Mouse (Mus musculus): ENCODE results near the gene Gm13277. TPM values are rescaled to one million over a fixed set of nuclear protein-coding genes. Genes with fewer than 3 reads are reported as not detected.
A peak's percentile ranks its signal among the peaks of the same experiment; 100 is the strongest.
"Not testable (repeated sequence)": the region's sequence is repeated elsewhere in the genome, so short reads cannot be mapped to it uniquely, and the experiment has no call there.

Gene Gm13277
- polyA plus RNA-seq, 1 experiment from 2014 or later: not detected

GRCm38 (mm10) chr4:88761776-88762175 lies 26.7 kb upstream of the Gm13277 start:
- not testable (repeated sequence) for H3K9me3 ChIP-seq (ENCODE audit: control insufficient read depth); H3K4me2 ChIP-seq (replicated peaks; ENCODE audit: low read depth); ATAC-seq; H3K9ac ChIP-seq (ENCODE audit: low read depth, low read length); H3K36me3 ChIP-seq (ENCODE audit: control insufficient read depth, insufficient read depth); H3K27ac ChIP-seq (ENCODE audit: low read depth, low read length); H3K27me3 ChIP-seq (replicated peaks; ENCODE audit: control insufficient read depth, insufficient read depth, low read length); H3K4me1 ChIP-seq (replicated peaks; ENCODE audit: control insufficient read depth, insufficient read depth, low read length); H3K4me3 ChIP-seq (ENCODE audit: low read depth, low read length)
- WGBS: 68% methylated on average over 6 of the region's 8 CpGs
- 0 out of 2 replicates have a peak, but pooled peaks have one; percentile 3 for TF ChIP-seq CTCF (IDR thresholded peaks at IDR 0.05; ENCODE audit: low read depth)

GRCm38 (mm10) chr4:88762341-88762740 lies 26.1 kb upstream of the Gm13277 start:
- H3K36me3 ChIP-seq (ENCODE audit: control insufficient read depth, insufficient read depth); ATAC-seq; H3K9ac ChIP-seq (ENCODE audit: low read depth, low read length); H3K4me2 ChIP-seq (replicated peaks; ENCODE audit: low read depth); H3K4me3 ChIP-seq (ENCODE audit: low read depth, low read length); H3K27me3 ChIP-seq (replicated peaks; ENCODE audit: control insufficient read depth, insufficient read depth, low read length); H3K27ac ChIP-seq (ENCODE audit: low read depth, low read length); H3K4me1 ChIP-seq (replicated peaks; ENCODE audit: control insufficient read depth, insufficient read depth, low read length); H3K9me3 ChIP-seq (ENCODE audit: control insufficient read depth): not testable (repeated sequence)
- 63% methylated on average over 8 of the region's 9 CpGs for WGBS

GRCm38 (mm10) chr4:88763384-88764018 lies 24.9 kb upstream of the Gm13277 start:
- TF ChIP-seq CTCF (IDR thresholded peaks at IDR 0.05; ENCODE audit: low read depth): peak; percentile 75
- not testable (repeated sequence) for H3K27me3 ChIP-seq (replicated peaks; ENCODE audit: control insufficient read depth, insufficient read depth, low read length); H3K4me1 ChIP-seq (replicated peaks; ENCODE audit: control insufficient read depth, insufficient read depth, low read length); H3K27ac ChIP-seq (ENCODE audit: low read depth, low read length); H3K9me3 ChIP-seq (ENCODE audit: control insufficient read depth); H3K9ac ChIP-seq (ENCODE audit: low read depth, low read length); H3K36me3 ChIP-seq (ENCODE audit: control insufficient read depth, insufficient read depth); ATAC-seq
- Histone ChIP-seq H3K4me3 (ENCODE audit: low read depth, low read length) (peak overlapping the region; percentile 23; the same call in 1 of the 2 replicates), H3K4me2 (replicated peaks; ENCODE audit: low read depth) (peak overlapping the region; percentile 57)
- WGBS: 2% methylated on average over 25 of the region's 42 CpGs

- H3K4me3 ChIP-seq (ENCODE audit: low read depth, low read length); H3K9ac ChIP-seq (ENCODE audit: low read depth, low read length); ATAC-seq; H3K4me1 ChIP-seq (replicated peaks; ENCODE audit: control insufficient read depth, insufficient read depth, low read length); H3K27ac ChIP-seq (ENCODE audit: low read depth, low read length); H3K4me2 ChIP-seq (replicated peaks; ENCODE audit: low read depth); H3K36me3 ChIP-seq (ENCODE audit: control insufficient read depth, insufficient read depth); H3K27me3 ChIP-seq (replicated peaks; ENCODE audit: control insufficient read depth, insufficient read depth, low read length); H3K9me3 ChIP-seq (ENCODE audit: control insufficient read depth): not testable (repeated sequence)
- WGBS: no CpG with 5 or more reads among the region's 32 CpGs
Measured at GRCm38 (mm10) chr4:88773534-88773933, 14.9 kb upstream of the Gm13277 start, which contains the start of gene Gm13290. Gene Gm13290 (plus strand): TSS chr4:88773834.

GRCm38 (mm10) chr4:88776622-88777021 lies 11.8 kb upstream of the Gm13277 start, which contains the start of gene Gm13289:
Gene Gm13289 (plus strand): TSS chr4:88776922.
- H3K4me3 ChIP-seq (ENCODE audit: low read depth, low read length); H3K4me1 ChIP-seq (replicated peaks; ENCODE audit: control insufficient read depth, insufficient read depth, low read length); H3K27ac ChIP-seq (ENCODE audit: low read depth, low read length); ATAC-seq; H3K27me3 ChIP-seq (replicated peaks; ENCODE audit: control insufficient read depth, insufficient read depth, low read length); H3K9me3 ChIP-seq (ENCODE audit: control insufficient read depth); H3K9ac ChIP-seq (ENCODE audit: low read depth, low read length); H3K36me3 ChIP-seq (ENCODE audit: control insufficient read depth, insufficient read depth); H3K4me2 ChIP-seq (replicated peaks; ENCODE audit: low read depth): not testable (repeated sequence)
- WGBS: no CpG with 5 or more reads among the region's 29 CpGs

- not testable (repeated sequence) for H3K36me3 ChIP-seq (ENCODE audit: control insufficient read depth, insufficient read depth); ATAC-seq; H3K4me3 ChIP-seq (ENCODE audit: low read depth, low read length); H3K4me1 ChIP-seq (replicated peaks; ENCODE audit: control insufficient read depth, insufficient read depth, low read length); H3K27ac ChIP-seq (ENCODE audit: low read depth, low read length); H3K9me3 ChIP-seq (ENCODE audit: control insufficient read depth); H3K27me3 ChIP-seq (replicated peaks; ENCODE audit: control insufficient read depth, insufficient read depth, low read length); H3K4me2 ChIP-seq (replicated peaks; ENCODE audit: low read depth); H3K9ac ChIP-seq (ENCODE audit: low read depth, low read length)
- no CpG with 5 or more reads among the region's 29 CpGs for WGBS
Measured at GRCm38 (mm10) chr4:88779550-88779949, 8.9 kb upstream of the Gm13277 start, which contains the start of gene Gm13272. Gene Gm13272 (plus strand): TSS chr4:88779850.

- not testable (repeated sequence) for H3K4me2 ChIP-seq (replicated peaks; ENCODE audit: low read depth); H3K4me1 ChIP-seq (replicated peaks; ENCODE audit: control insufficient read depth, insufficient read depth, low read length); H3K27me3 ChIP-seq (replicated peaks; ENCODE audit: control insufficient read depth, insufficient read depth, low read length); H3K9me3 ChIP-seq (ENCODE audit: control insufficient read depth); ATAC-seq; H3K27ac ChIP-seq (ENCODE audit: low read depth, low read length); H3K9ac ChIP-seq (ENCODE audit: low read depth, low read length); H3K4me3 ChIP-seq (ENCODE audit: low read depth, low read length); H3K36me3 ChIP-seq (ENCODE audit: control insufficient read depth, insufficient read depth)
- WGBS: 46% methylated on average over 15 of the region's 18 CpGs
Measured at GRCm38 (mm10) chr4:88780320-88780719, 8.1 kb upstream of the Gm13277 start.

- H3K36me3 ChIP-seq (ENCODE audit: control insufficient read depth, insufficient read depth); H3K27me3 ChIP-seq (replicated peaks; ENCODE audit: control insufficient read depth, insufficient read depth, low read length); H3K9me3 ChIP-seq (ENCODE audit: control insufficient read depth); H3K4me3 ChIP-seq (ENCODE audit: low read depth, low read length); H3K4me1 ChIP-seq (replicated peaks; ENCODE audit: control insufficient read depth, insufficient read depth, low read length); H3K27ac ChIP-seq (ENCODE audit: low read depth, low read length); H3K9ac ChIP-seq (ENCODE audit: low read depth, low read length); ATAC-seq: not testable (repeated sequence)
- peak within 1 kb of the TSS; percentile 51 for H3K4me2 ChIP-seq (replicated peaks; ENCODE audit: low read depth)
- WGBS: 24% methylated on average over 4 of the region's 7 CpGs
Measured at GRCm38 (mm10) chr4:88781831-88782230, 6.6 kb upstream of the Gm13277 start, which contains the start of gene Ifnz. Gene Ifnz (plus strand): TSS chr4:88782131.
